Mouse (Mus musculus): ENCODE measurements at regions not wholly inside any gene's neighbourhood (a gene's known extent, or its start where the extent isn't known, plus 50 kb on each side); places are given as distances from the start of the nearest gene placed in this dataset.

- no peaks in the 10 kb centered on the region for H3K36me3 ChIP-seq (ENCODE audit: control insufficient read depth, insufficient read depth)
- no peak for ATAC-seq
- no peak overlapping the region for H3K9ac ChIP-seq (replicated peaks; ENCODE audit: low read depth, low read length)
- no peaks in the 10 kb centered on the region for H3K27me3 ChIP-seq (replicated peaks; ENCODE audit: control insufficient read depth, insufficient read depth, low read length)
- H3K4me1 ChIP-seq (replicated peaks; ENCODE audit: control insufficient read depth, insufficient read depth, low read length): no peaks in the 10 kb centered on the region
- H3K4me2 ChIP-seq (ENCODE audit: low read length): no peak overlapping the region
- H3K4me3 ChIP-seq (replicated peaks; ENCODE audit: low read length): no peak overlapping the region
- no peak overlapping the region for H3K27ac ChIP-seq (ENCODE audit: low read length)
- 68% methylated on average over 1 of the region's 1 CpGs for WGBS
- H3K9me3 ChIP-seq (ENCODE audit: control insufficient read depth, low read length): no peaks in the 10 kb centered on the region
Observed at GRCm38 (mm10) chr11:19392190-19392589, 373.4 kb upstream of the Meis1 start.

- no peak for ATAC-seq
- no peak overlapping the region for H3K27ac ChIP-seq (ENCODE audit: low read length)
- H3K4me2 ChIP-seq (ENCODE audit: low read length): no peak overlapping the region
- H3K4me1 ChIP-seq (replicated peaks; ENCODE audit: control insufficient read depth, insufficient read depth, low read length): no peaks in the 10 kb centered on the region
- no peak overlapping the region for H3K9ac ChIP-seq (replicated peaks; ENCODE audit: low read depth, low read length)
- no peaks in the 10 kb centered on the region for H3K36me3 ChIP-seq (ENCODE audit: control insufficient read depth, insufficient read depth)
- H3K4me3 ChIP-seq (replicated peaks; ENCODE audit: low read length): no peak overlapping the region
- H3K27me3 ChIP-seq (replicated peaks; ENCODE audit: control insufficient read depth, insufficient read depth, low read length): no peaks in the 10 kb centered on the region
- H3K9me3 ChIP-seq (ENCODE audit: control insufficient read depth, low read length): no peaks in the 10 kb centered on the region
Observed at GRCm38 (mm10) chr11:19394372-19394771, 375.6 kb upstream of the Meis1 start.

GRCm38 (mm10) chr11:19400396-19400795 is 381.6 kb upstream of the Meis1 start:
- Histone ChIP-seq H3K36me3 (ENCODE audit: control insufficient read depth, insufficient read depth) (no peaks in the 10 kb centered on the region), H3K27me3 (replicated peaks; ENCODE audit: control insufficient read depth, insufficient read depth, low read length) (no peaks in the 10 kb centered on the region), H3K4me1 (replicated peaks; ENCODE audit: control insufficient read depth, insufficient read depth, low read length) (no peaks in the 10 kb centered on the region), H3K4me2 (ENCODE audit: low read length) (no peak overlapping the region), H3K4me3 (replicated peaks; ENCODE audit: low read length) (no peak overlapping the region), H3K9me3 (ENCODE audit: control insufficient read depth, low read length) (no peaks in the 10 kb centered on the region), H3K27ac (ENCODE audit: low read length) (no peak overlapping the region), H3K9ac (replicated peaks; ENCODE audit: low read depth, low read length) (no peak overlapping the region)
- WGBS: 87% methylated on average over 7 of the region's 7 CpGs
- ATAC-seq: no peak

GRCm38 (mm10) chr11:19420143-19420542 is 401.4 kb upstream of the Meis1 start:
- peak; percentile 52 for ATAC-seq
- H3K27ac ChIP-seq (ENCODE audit: low read length): no peak overlapping the region
- H3K4me2 ChIP-seq (ENCODE audit: low read length): no peak overlapping the region
- no peaks in the 10 kb centered on the region for H3K4me1 ChIP-seq (replicated peaks; ENCODE audit: control insufficient read depth, insufficient read depth, low read length)
- WGBS: 32% methylated on average over 2 of the region's 2 CpGs
- no peak overlapping the region for H3K9ac ChIP-seq (replicated peaks; ENCODE audit: low read depth, low read length)
- H3K27me3 ChIP-seq (replicated peaks; ENCODE audit: control insufficient read depth, insufficient read depth, low read length): no peaks in the 10 kb centered on the region
- H3K36me3 ChIP-seq (ENCODE audit: control insufficient read depth, insufficient read depth): no peaks in the 10 kb centered on the region
- no peak overlapping the region for H3K4me3 ChIP-seq (replicated peaks; ENCODE audit: low read length)
- H3K9me3 ChIP-seq (ENCODE audit: control insufficient read depth, low read length): no peaks in the 10 kb centered on the region

- no peak overlapping the region for H3K4me3 ChIP-seq (replicated peaks; ENCODE audit: low read length)
- no peaks in the 10 kb centered on the region for H3K27me3 ChIP-seq (replicated peaks; ENCODE audit: control insufficient read depth, insufficient read depth, low read length)
- H3K9ac ChIP-seq (replicated peaks; ENCODE audit: low read depth, low read length): no peak overlapping the region
- no peak overlapping the region for H3K27ac ChIP-seq (ENCODE audit: low read length)
- no peak for ATAC-seq
- no peaks in the 10 kb centered on the region for H3K4me1 ChIP-seq (replicated peaks; ENCODE audit: control insufficient read depth, insufficient read depth, low read length)
- no peaks in the 10 kb centered on the region for H3K9me3 ChIP-seq (ENCODE audit: control insufficient read depth, low read length)
- H3K36me3 ChIP-seq (ENCODE audit: control insufficient read depth, insufficient read depth): no peaks in the 10 kb centered on the region
- H3K4me2 ChIP-seq (ENCODE audit: low read length): no peak overlapping the region
Observed at GRCm38 (mm10) chr11:19423268-19423667, 404.5 kb upstream of the Meis1 start.

- Histone ChIP-seq H3K27me3 (replicated peaks; ENCODE audit: control insufficient read depth, insufficient read depth, low read length) (no peaks in the 10 kb centered on the region), H3K9me3 (ENCODE audit: control insufficient read depth, low read length) (no peaks in the 10 kb centered on the region), H3K4me1 (replicated peaks; ENCODE audit: control insufficient read depth, insufficient read depth, low read length) (no peaks in the 10 kb centered on the region), H3K36me3 (ENCODE audit: control insufficient read depth, insufficient read depth) (no peaks in the 10 kb centered on the region), H3K4me2 (ENCODE audit: low read length) (no peak overlapping the region), H3K4me3 (replicated peaks; ENCODE audit: low read length) (no peak overlapping the region), H3K27ac (ENCODE audit: low read length) (no peak overlapping the region), H3K9ac (replicated peaks; ENCODE audit: low read depth, low read length) (no peak overlapping the region)
- ATAC-seq: no peak
- WGBS: 71% methylated on average over 20 of the region's 20 CpGs
Observed at GRCm38 (mm10) chr11:19423841-19424815, 405.3 kb upstream of the Meis1 start.

GRCm38 (mm10) chr11:19427559-19427958 is 408.8 kb upstream of the Meis1 start:
- Histone ChIP-seq H3K9ac (replicated peaks; ENCODE audit: low read depth, low read length) (no peak overlapping the region), H3K36me3 (ENCODE audit: control insufficient read depth, insufficient read depth) (no peaks in the 10 kb centered on the region), H3K27ac (ENCODE audit: low read length) (no peak overlapping the region), H3K4me1 (replicated peaks; ENCODE audit: control insufficient read depth, insufficient read depth, low read length) (no peaks in the 10 kb centered on the region), H3K4me3 (replicated peaks; ENCODE audit: low read length) (no peak overlapping the region), H3K4me2 (ENCODE audit: low read length) (no peak overlapping the region), H3K9me3 (ENCODE audit: control insufficient read depth, low read length) (no peaks in the 10 kb centered on the region), H3K27me3 (replicated peaks; ENCODE audit: control insufficient read depth, insufficient read depth, low read length) (no peaks in the 10 kb centered on the region)
- no peak for ATAC-seq
- WGBS: 92% methylated on average over 1 of the region's 1 CpGs

GRCm38 (mm10) chr11:19433680-19434619 is 415.2 kb upstream of the Meis1 start:
- H3K9ac ChIP-seq (replicated peaks; ENCODE audit: low read depth, low read length): no peak overlapping the region
- H3K9me3 ChIP-seq (ENCODE audit: control insufficient read depth, low read length): no peaks in the 10 kb centered on the region
- H3K36me3 ChIP-seq (ENCODE audit: control insufficient read depth, insufficient read depth): no peaks in the 10 kb centered on the region
- no peak overlapping the region for H3K4me2 ChIP-seq (ENCODE audit: low read length)
- ATAC-seq: no peak
- H3K27ac ChIP-seq (ENCODE audit: low read length): no peak overlapping the region
- no peaks in the 10 kb centered on the region for H3K27me3 ChIP-seq (replicated peaks; ENCODE audit: control insufficient read depth, insufficient read depth, low read length)
- 84% methylated on average over 13 of the region's 13 CpGs for WGBS
- no peak overlapping the region for H3K4me3 ChIP-seq (replicated peaks; ENCODE audit: low read length)
- H3K4me1 ChIP-seq (replicated peaks; ENCODE audit: control insufficient read depth, insufficient read depth, low read length): no peaks in the 10 kb centered on the region

GRCm38 (mm10) chr11:19438385-19438784 is 419.6 kb upstream of the Meis1 start:
- Histone ChIP-seq H3K9ac (replicated peaks; ENCODE audit: low read depth, low read length) (no peak overlapping the region), H3K4me2 (ENCODE audit: low read length) (no peak overlapping the region), H3K36me3 (ENCODE audit: control insufficient read depth, insufficient read depth) (no peaks in the 10 kb centered on the region), H3K9me3 (ENCODE audit: control insufficient read depth, low read length) (no peaks in the 10 kb centered on the region), H3K4me3 (replicated peaks; ENCODE audit: low read length) (no peak overlapping the region), H3K27ac (ENCODE audit: low read length) (no peak overlapping the region), H3K4me1 (replicated peaks; ENCODE audit: control insufficient read depth, insufficient read depth, low read length) (no peaks in the 10 kb centered on the region), H3K27me3 (replicated peaks; ENCODE audit: control insufficient read depth, insufficient read depth, low read length) (no peaks in the 10 kb centered on the region)
- WGBS: 97% methylated on average over 5 of the region's 5 CpGs
- no peak for ATAC-seq
